In the genomic region with DNA sequence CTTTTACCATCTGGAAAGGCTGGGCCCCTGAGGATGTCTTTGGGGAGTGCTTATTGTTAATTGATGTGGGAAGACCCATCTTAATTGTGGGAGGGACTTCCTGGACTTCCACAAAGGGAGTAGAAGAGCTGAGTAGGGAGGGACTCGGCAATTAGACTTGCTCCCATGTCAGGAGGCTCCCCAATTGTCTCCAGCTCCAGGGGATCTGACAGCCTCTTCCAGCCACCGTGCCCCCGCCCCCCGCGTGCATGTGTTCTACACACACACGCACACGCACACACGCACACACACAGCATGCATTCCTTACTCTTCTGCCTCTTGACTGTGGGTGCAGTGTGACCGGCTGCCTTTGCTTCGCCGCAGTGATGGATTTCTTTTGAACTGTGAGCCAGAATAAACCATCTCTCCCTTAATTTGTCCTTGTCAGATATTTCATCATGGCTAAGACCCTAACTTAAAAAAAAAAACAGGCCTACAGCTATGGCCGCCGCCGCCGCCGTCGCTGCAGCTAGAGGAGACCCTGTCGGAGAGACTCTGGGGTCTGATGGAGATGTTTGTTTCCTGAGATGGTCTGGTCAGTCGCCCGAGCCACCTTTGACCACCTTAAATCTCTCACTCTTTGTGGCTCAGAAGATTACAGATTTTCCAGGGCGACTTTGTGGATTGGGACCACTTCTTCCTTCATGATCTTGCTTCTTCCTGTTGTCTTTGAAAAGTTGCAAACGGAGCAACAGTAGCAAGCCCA, we compare ENCODE assay signal across 8 mouse cellular contexts. TPM values are rescaled to one million over a fixed set of nuclear protein-coding genes. Genes with fewer than 3 reads are reported as not detected.
DNase-seq lines count a peak whose midpoint lies in the region; ATAC-seq lines count a peak whose summit lies in the region.

No protein-coding gene starts in this region.

- no peaks in the 10 kb centered on the region for H3K36me3 ChIP-seq in embryonic facial prominence, embryonic 15.5 days
- no peaks in the 10 kb centered on the region for H3K36me3 ChIP-seq in hindbrain, embryonic 11.5 days (ENCODE audit: control insufficient read depth, insufficient read depth, low read length)
- no peaks in the 10 kb centered on the region for H3K36me3 ChIP-seq in liver, embryonic 13.5 days

- WGBS in embryonic facial prominence, embryonic 15.5 days: 3% methylated on average over 22 of the region's 22 CpGs
- 5% methylated on average over 22 of the region's 22 CpGs for WGBS in hindbrain, embryonic 11.5 days
- 11% methylated on average over 21 of the region's 22 CpGs for WGBS in liver, embryonic 13.5 days (ENCODE audit: insufficient replicate concordance)

- peak; percentile 62 for ATAC-seq in embryonic facial prominence, embryonic 15.5 days (ENCODE audit: insufficient number of reproducible peaks, low FRiP score, low TSS enrichment, low read depth)
- peak; percentile 72 for ATAC-seq in hindbrain, embryonic 11.5 days (ENCODE audit: low FRiP score)
- ATAC-seq in liver, embryonic 13.5 days (ENCODE audit: low read depth): peak; percentile 26; the same call in 1 of the 2 replicates

- peak overlapping the region; percentile 42 for H3K4me3 ChIP-seq in embryonic facial prominence, embryonic 15.5 days (replicated peaks)
- H3K4me3 ChIP-seq in hindbrain, embryonic 11.5 days (ENCODE audit: low read depth, low read length): peak overlapping the region; percentile 36
- peak overlapping the region; percentile 46 for H3K4me3 ChIP-seq in liver, embryonic 13.5 days (replicated peaks)

- H3K4me1 ChIP-seq in embryonic facial prominence, embryonic 15.5 days: peaks cover 6% of the 10 kb centered on the region; the same call in 1 of the 2 replicates
- H3K4me1 ChIP-seq in hindbrain, embryonic 11.5 days (replicated peaks; ENCODE audit: control insufficient read depth, insufficient read depth, low read length): no peaks in the 10 kb centered on the region
- H3K4me1 ChIP-seq in liver, embryonic 13.5 days (replicated peaks): peaks cover 22% of the 10 kb centered on the region

- peak overlapping the region; percentile 13; the same call in 1 of the 2 replicates for H3K9ac ChIP-seq in embryonic facial prominence, embryonic 15.5 days
- H3K9ac ChIP-seq in hindbrain, embryonic 11.5 days (ENCODE audit: low read depth, low read length): peak overlapping the region; percentile 62
- peak overlapping the region; percentile 41 for H3K9ac ChIP-seq in liver, embryonic 13.5 days

- 0 out of 2 replicates have a peak overlapping the region, but pooled peaks have one; percentile 13 for H3K27ac ChIP-seq in embryonic facial prominence, embryonic 15.5 days (replicated peaks)
- H3K27ac ChIP-seq in hindbrain, embryonic 11.5 days (ENCODE audit: low read depth, low read length): 0 out of 2 replicates have a peak overlapping the region, but pooled peaks have one; percentile 36
- no peak overlapping the region for H3K27ac ChIP-seq in liver, embryonic 13.5 days

- H3K9me3 ChIP-seq in embryonic facial prominence, embryonic 15.5 days (replicated peaks): no peaks in the 10 kb centered on the region
- H3K9me3 ChIP-seq in hindbrain, embryonic 11.5 days (ENCODE audit: control insufficient read depth, low read length): no peaks in the 10 kb centered on the region
- H3K9me3 ChIP-seq in liver, embryonic 13.5 days (replicated peaks): no peaks in the 10 kb centered on the region

- H3K27me3 ChIP-seq in embryonic facial prominence, embryonic 15.5 days: no peaks in the 10 kb centered on the region
- no peaks in the 10 kb centered on the region for H3K27me3 ChIP-seq in hindbrain, embryonic 11.5 days (ENCODE audit: control insufficient read depth, insufficient read depth, low read length)
- no peaks in the 10 kb centered on the region for H3K27me3 ChIP-seq in liver, embryonic 13.5 days

- DNase-seq in ovary, postnatal 36 days (ENCODE audit: low spot score): peak; percentile 22
- DNase-seq in ovary, postnatal 10 days (ENCODE audit: low spot score): no peak
- DNase-seq in hindbrain, embryonic 11.5 days (ENCODE audit: low spot score): peak; percentile 72
- no peak for DNase-seq in liver, embryonic 13.5 days
- DNase-seq in retina, embryonic 14.5 days (ENCODE audit: low spot score): peak; percentile 65
- no peak for DNase-seq in urinary bladder, adult 2 months (ENCODE audit: low spot score)
- DNase-seq in yolk sac, embryonic 10.5 days (ENCODE audit: low spot score): no peak

- peak overlapping the region; percentile 61 for H3K4me2 ChIP-seq in embryonic facial prominence, embryonic 15.5 days (replicated peaks)
- peak overlapping the region; percentile 60 for H3K4me2 ChIP-seq in hindbrain, embryonic 11.5 days (replicated peaks; ENCODE audit: low read depth, low read length)
- H3K4me2 ChIP-seq in liver, embryonic 13.5 days: peak overlapping the region; percentile 67

RNA-seq across cellular contexts. Expression of a gene that starts 15.7 kb away (rescaled TPM):
- polyA plus RNA-seq in embryonic facial prominence, embryonic 15.5 days (2015; fragmentation: Nextera tagmentation; extraction: Ambion mirVana): 45.3 and 45.4 TPM in 2 replicates
- polyA plus RNA-seq in hindbrain, embryonic 11.5 days (2014; fragmentation: Nextera tagmentation; extraction: Ambion mirVana): 80.8 and 91.1 TPM in 2 replicates
- 14.5 and 16.3 TPM in 2 replicates for polyA plus RNA-seq in liver, embryonic 13.5 days (2015; fragmentation: Nextera tagmentation; extraction: Ambion mirVana)
- 56.5 and 59.2 TPM in 2 replicates for polyA plus RNA-seq in urinary bladder, adult 2 months (2012; rRNA removed)

Comparison
In these comparisons a context has a peak if more than half of its experiments do, and no peak if none do; other contexts are left out.
1. DNase-seq: peak in ovary, postnatal 36 days (single experiment), hindbrain, embryonic 11.5 days (single experiment) and retina, embryonic 14.5 days (single experiment); none in ovary, postnatal 10 days (single experiment), liver, embryonic 13.5 days (single experiment), urinary bladder, adult 2 months (single experiment) and yolk sac, embryonic 10.5 days (single experiment).
2. Peak in every context shown above with its lines, with median percentiles within 50 percentile points of each other: ATAC-seq, H3K4me2 ChIP-seq, H3K4me3 ChIP-seq and H3K9ac ChIP-seq.